10 mouse cellular contexts compared by ENCODE assay signal in genomic region chr2:91959544-91960410, GRCm38 (mm10). TPM values are rescaled to one million over a fixed set of nuclear protein-coding genes. Genes with fewer than 3 reads are reported as not detected.
DNase-seq lines count a peak whose midpoint lies in the region; TF ChIP-seq lines count a peak whose summit lies in the region.
"Had no signal": no experiment of that assay in that cellular context is flagged by ENCODE, and none has a peak within 500 bp of the region (broad histone marks: within the 10 kb centered on the region; RNA-seq: fewer than 3 reads in every experiment).

No protein-coding gene starts in this region.

- peak overlapping the region; percentile 51; the same call in 1 of the 2 replicates for H3K27ac ChIP-seq in gastrocnemius, adult 2 months
- H3K27ac ChIP-seq in limb, embryonic 10.5 days, result peak overlapping the region; percentile 2; the same call in 1 of the 2 replicates

- DNase-seq in gastrocnemius, adult 2 months, result no peak
- DNase-seq in gastrocnemius, adult 8-10 months (ENCODE audit: low spot score in 2 of 2), result no peak
- peak; percentile 50 to 70 for DNase-seq in kidney, postnatal 25 days
- DNase-seq in kidney, postnatal 14 days, result no peak
- DNase-seq in cerebellum, adult 11 months, result peak; percentile 86
- no peak for DNase-seq in limb, embryonic 10.5 days (ENCODE audit: low spot score)
- DNase-seq in layer of hippocampus, postnatal 25 days (ENCODE audit: extremely low spot score in 1 of 2, low spot score in 1 of 2), result no peak
- DNase-seq in frontal cortex, adult 2 months (ENCODE audit: extremely low spot score in 1 of 2, low spot score in 1 of 2), result no peak

- intact Hi-C loops in gastrocnemius, adult 2 months (cut with DNase I), result loop anchor here (1.0 kb wide), 1 partner anchor 13 kb away; no protein-coding TSS in a partner anchor

- H3K36me3 ChIP-seq in limb, embryonic 10.5 days, result peaks cover 27% of the 10 kb centered on the region

- H3K9me3 ChIP-seq in limb, embryonic 10.5 days (replicated peaks), result no peaks in the 10 kb centered on the region

- no peaks in the 10 kb centered on the region for H3K27me3 ChIP-seq in limb, embryonic 10.5 days (ENCODE audit: low read depth, poor library complexity, severe bottlenecking)

- no peak for TF ChIP-seq CTCF in gastrocnemius, adult 2 months (IDR thresholded peaks at IDR 0.05)

- peaks cover 79% of the 10 kb centered on the region for H3K4me1 ChIP-seq in limb, embryonic 10.5 days

- WGBS in limb, embryonic 10.5 days, result 84% methylated on average over 11 of the region's 11 CpGs

- H3K4me3 ChIP-seq in gastrocnemius, adult 2 months, result no peak overlapping the region; the same call in 1 of the 2 replicates
- H3K4me3 ChIP-seq in limb, embryonic 10.5 days, result no peak overlapping the region

RNA-seq across cellular contexts. Expression of gene Gm9821, which starts 14.3 kb away (rescaled TPM):
- total RNA-seq in gastrocnemius, adult 2 months (2021), result not detected
- total RNA-seq in gastrocnemius, adult 8-10 months (2022), result not detected
- polyA plus RNA-seq in limb, embryonic 10.5 days (2016; fragmentation: Nextera tagmentation; extraction: Ambion mirVana), result 0.33 and 0.56 TPM in 2 replicates
- total RNA-seq in layer of hippocampus, postnatal 25 days (2021), result not detected
- 0.04 and 0.12 TPM in 2 replicates for polyA plus RNA-seq in frontal cortex, adult 2 months (2012; rRNA removed)
- total RNA-seq: adrenal gland, postnatal 36 days had no signal
- polyA plus RNA-seq: testis, adult 2 months had no signal

RNA-seq across cellular contexts. Expression of gene Dgkz, which starts 15.9 kb away (rescaled TPM):
- total RNA-seq in gastrocnemius, adult 2 months (2021), result 10 to 100 TPM; 33.7 to 37.5 TPM
- 10 to 100 TPM; 24.7 to 39.3 (median 28.4) TPM for total RNA-seq in gastrocnemius, adult 8-10 months (2022)
- polyA plus RNA-seq in limb, embryonic 10.5 days (2016; fragmentation: Nextera tagmentation; extraction: Ambion mirVana), result 57.3 and 59.9 TPM in 2 replicates
- total RNA-seq in layer of hippocampus, postnatal 25 days (2021), result 100 to 1,000 TPM; 479 to 537 TPM
- 590 and 632 TPM in 2 replicates for polyA plus RNA-seq in frontal cortex, adult 2 months (2012; rRNA removed)

RNA-seq across cellular contexts. Expression of gene Mdk, which starts 27.7 kb away (rescaled TPM):
- total RNA-seq in gastrocnemius, adult 2 months (2021), result under 1 TPM; 0.51 to 0.92 TPM
- total RNA-seq in gastrocnemius, adult 8-10 months (2022), result under 1 TPM in 3 of 4 experiments, not detected in 1; 0.44 to 0.46 (median 0.45) TPM
- 2,617 and 2,689 TPM in 2 replicates for polyA plus RNA-seq in limb, embryonic 10.5 days (2016; fragmentation: Nextera tagmentation; extraction: Ambion mirVana)
- total RNA-seq in layer of hippocampus, postnatal 25 days (2021), result 10 to 100 TPM; 25.5 to 33.2 TPM
- polyA plus RNA-seq in frontal cortex, adult 2 months (2012; rRNA removed), result 53.6 and 61.5 TPM in 2 replicates

RNA-seq across cellular contexts. Expression of gene Chrm4, which starts 32.7 kb away (rescaled TPM):
- not detected for total RNA-seq in gastrocnemius, adult 2 months (2021)
- not detected for total RNA-seq in gastrocnemius, adult 8-10 months (2022)
- 0.67 and 0.76 TPM in 2 replicates for polyA plus RNA-seq in limb, embryonic 10.5 days (2016; fragmentation: Nextera tagmentation; extraction: Ambion mirVana)
- 10 to 100 TPM; 21.5 to 26.1 TPM for total RNA-seq in layer of hippocampus, postnatal 25 days (2021)
- polyA plus RNA-seq in frontal cortex, adult 2 months (2012; rRNA removed), result 36.1 and 39.2 TPM in 2 replicates

Comparison
In these comparisons a context has a peak if more than half of its experiments do, and no peak if none do; other contexts are left out.
1. DNase-seq: peak in kidney, postnatal 25 days (2 of 2) and cerebellum, adult 11 months (single experiment); none in gastrocnemius, adult 2 months (single experiment), gastrocnemius, adult 8-10 months (0 of 2), kidney, postnatal 14 days (single experiment), limb, embryonic 10.5 days (single experiment), layer of hippocampus, postnatal 25 days (0 of 2) and frontal cortex, adult 2 months (0 of 2).
2. RNA of gene Dgkz, which starts 15.9 kb away (total RNA-seq): 479 to 537 TPM in layer of hippocampus, postnatal 25 days; 33.7 to 37.5 TPM in gastrocnemius, adult 2 months and 24.7 to 39.3 TPM in gastrocnemius, adult 8-10 months; every median in the first group is over 10 times any median in the second.
3. RNA of gene Mdk, which starts 27.7 kb away (total RNA-seq): 25.5 to 33.2 TPM in layer of hippocampus, postnatal 25 days; 0.51 to 0.92 TPM in gastrocnemius, adult 2 months and 0.44 to 0.46 TPM in gastrocnemius, adult 8-10 months; every median in the first group is over 10 times any median in the second.